Mouse (Mus musculus) left cerebral cortex, postnatal 10 days (tissue): ENCODE results near the gene Wdr81. TPM values are rescaled to one million over a fixed set of nuclear protein-coding genes. Genes with fewer than 3 reads are reported as not detected.

Source experiments
- DNase-seq, 2 experiments: peaks; one replicate each; pipeline ENCODE4 v3.0.0; 2021 to 2022; ENCODE audit warnings: low spot score in 2 of 2, mixed read lengths in 1 of 2; ENCODE audit errors: extremely low spot score in 1 of 2
- intact Hi-C: fragments of 180-260 bp; cut with DNase I; formaldehyde crosslinking; loops from one replicate; pipeline ENCODE4 v1.15.1; 2025
- total RNA-seq, 2 experiments: library from RNA; stranded (reverse); gene quantifications; 2 replicates each; pipeline ENCODE4 v1.2.3; 2021

Wdr81 gene
- total RNA-seq: 10 to 100 TPM; 17.3 to 18.1 TPM

DNA sequence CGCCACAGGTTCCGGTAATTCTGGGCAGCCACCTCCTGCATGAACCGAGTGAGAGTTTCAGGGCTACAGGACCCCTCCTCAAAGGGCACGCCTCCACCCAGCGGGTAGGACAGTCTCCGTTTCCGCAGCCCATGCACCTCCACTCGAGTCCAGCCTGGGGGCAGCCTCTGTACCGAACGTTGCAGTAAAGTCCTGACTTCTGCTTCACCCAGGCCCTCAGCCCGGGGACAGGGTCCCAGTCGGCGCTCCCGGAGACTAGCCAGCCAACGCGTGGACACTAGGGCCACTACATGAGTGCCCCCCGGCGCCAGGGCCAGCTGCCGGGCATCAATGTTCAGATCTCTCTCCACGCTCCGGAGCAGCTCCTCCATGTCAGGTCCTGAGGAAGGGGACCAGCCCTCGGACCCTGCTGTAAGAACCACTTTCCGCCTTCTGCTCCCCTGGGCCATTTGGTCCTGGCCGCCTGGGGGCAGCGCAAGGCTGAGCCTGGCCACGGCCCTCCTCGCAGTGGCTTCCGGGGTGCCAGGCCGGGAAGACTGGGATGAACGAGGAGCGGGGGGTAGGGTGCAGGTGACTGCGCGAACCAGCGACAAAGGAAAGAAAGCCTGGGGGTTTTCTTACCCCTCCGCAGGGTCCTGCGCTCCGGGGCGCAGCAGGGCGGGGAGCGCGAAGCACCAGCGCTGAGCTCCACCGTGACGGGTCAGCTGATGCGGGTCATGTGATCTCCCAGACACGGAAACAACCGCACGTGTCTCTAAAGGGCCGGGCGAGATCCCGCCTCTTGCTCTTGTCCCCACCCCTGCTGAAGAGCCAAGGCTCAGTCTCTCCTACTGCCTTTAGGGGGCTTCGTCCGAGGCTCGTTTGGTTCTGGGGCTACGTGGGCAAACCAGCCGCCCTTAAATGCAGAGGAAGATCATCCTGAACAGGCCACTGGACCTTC lies at the start of gene Wdr81:
Wdr81 (minus strand) TSS at position 727 of the 940 bp plus-strand sequence.
- intact Hi-C loops: loop anchor here (5.0 to 10.0 kb wide), 2 partner anchors 52 to 269 kb away; no protein-coding TSS in a partner anchor
- peak; percentile 87 to 92 for DNase-seq

GRCm38 (mm10) chr11:75498126-75498525 lies 43.6 kb upstream of the Wdr81 start:
- intact Hi-C loops: no loop called here
- no peak for DNase-seq

- DNase-seq: no peak
- intact Hi-C loops: loop anchor here (2.0 kb wide), 1 partner anchor 14 kb away; no protein-coding TSS in a partner anchor
Observed at GRCm38 (mm10) chr11:75494296-75495049, 40.0 kb upstream of the Wdr81 start.

GRCm38 (mm10) chr11:75487496-75487895 lies 33.0 kb upstream of the Wdr81 start:
- no peak for DNase-seq
- intact Hi-C loops: no loop called here

GRCm38 (mm10) chr11:75486601-75487285 lies 32.2 kb upstream of the Wdr81 start, which contains the start of gene Prpf8:
Prpf8 (plus strand) TSS chr11:75486816.
- intact Hi-C loops: no loop called here
- DNase-seq: peak; percentile 96 to 98

- DNase-seq: no peak
- intact Hi-C loops: no loop called here
Observed at GRCm38 (mm10) chr11:75486192-75486591, 31.7 kb upstream of the Wdr81 start.

DNA sequence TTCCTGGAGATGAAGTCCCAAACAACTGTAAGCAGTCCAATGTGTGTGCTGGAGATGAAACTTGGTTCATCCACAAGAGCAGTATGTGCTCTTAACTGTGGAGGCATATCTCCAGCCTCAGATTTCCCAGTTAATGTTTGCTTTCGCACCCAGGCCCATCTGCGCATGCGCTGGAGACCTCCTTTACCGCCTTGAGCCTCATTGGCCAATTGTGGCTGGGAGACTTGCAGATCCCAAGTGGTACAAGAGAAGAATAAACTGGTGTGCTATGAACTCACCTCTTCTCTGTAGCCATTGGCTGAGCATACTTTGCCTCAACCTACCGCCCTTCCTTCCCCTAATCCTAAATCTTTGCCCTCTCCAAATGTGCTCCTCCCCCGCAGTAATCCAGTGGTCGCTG lies 18.9 kb upstream of the Wdr81 start:
- intact Hi-C loops: no loop called here
- no peak for DNase-seq

GRCm38 (mm10) chr11:75472469-75473081 lies 18.1 kb upstream of the Wdr81 start:
- intact Hi-C loops: no loop called here
- DNase-seq: no peak

DNA sequence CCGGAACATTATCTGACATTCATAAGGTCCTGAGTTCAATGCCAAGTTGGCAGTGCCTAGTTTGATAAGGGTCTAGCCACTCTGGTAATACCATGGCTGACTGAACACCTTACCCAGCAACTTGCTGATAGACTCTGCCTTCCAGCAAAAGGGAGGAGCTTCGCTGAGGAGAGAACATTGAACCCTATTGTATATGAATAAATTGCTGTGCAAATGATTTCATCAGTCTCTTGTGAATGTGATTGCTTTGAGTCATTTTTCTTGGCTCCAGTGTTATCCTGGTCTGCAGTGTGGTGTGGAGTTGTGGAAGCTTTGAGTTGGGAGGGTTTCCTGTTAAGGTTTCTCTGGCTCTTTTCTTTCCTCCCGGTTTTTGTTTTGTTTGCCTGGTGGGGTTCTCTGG lies 16.2 kb upstream of the Wdr81 start:
- intact Hi-C loops: no loop called here
- DNase-seq: no peak

- intact Hi-C loops: no loop called here
- DNase-seq: no peak
Observed at GRCm38 (mm10) chr11:75469261-75469660, 14.7 kb upstream of the Wdr81 start.

DNA sequence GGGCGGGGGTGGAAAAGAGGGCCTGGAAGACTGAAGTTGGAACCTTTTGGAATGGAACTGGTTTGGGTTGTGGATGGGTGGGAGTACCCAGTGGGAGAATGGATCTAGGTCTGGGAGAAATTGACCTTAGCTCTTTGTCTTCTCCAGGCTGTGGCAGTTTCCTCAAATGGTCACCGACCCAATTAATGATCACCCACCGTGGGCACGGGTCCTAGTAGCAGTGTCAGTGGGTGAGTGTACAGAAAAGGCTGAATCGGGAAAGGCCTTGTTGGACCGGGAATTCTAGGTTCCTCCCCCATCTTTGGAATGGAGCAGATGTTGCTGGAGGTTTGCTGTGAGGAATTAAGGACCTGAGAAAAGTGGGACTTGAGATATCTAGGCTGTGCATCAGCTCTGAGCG lies 13.9 kb upstream of the Wdr81 start:
- DNase-seq: no peak
- intact Hi-C loops: no loop called here

- intact Hi-C loops: no loop called here
- peak in 1 of 2 experiments; percentile 70 for DNase-seq
Observed at GRCm38 (mm10) chr11:75467512-75468215, 13.1 kb upstream of the Wdr81 start.

- DNase-seq: no peak
- intact Hi-C loops: no loop called here
Observed at GRCm38 (mm10) chr11:75466731-75467505, 12.4 kb upstream of the Wdr81 start.

DNA sequence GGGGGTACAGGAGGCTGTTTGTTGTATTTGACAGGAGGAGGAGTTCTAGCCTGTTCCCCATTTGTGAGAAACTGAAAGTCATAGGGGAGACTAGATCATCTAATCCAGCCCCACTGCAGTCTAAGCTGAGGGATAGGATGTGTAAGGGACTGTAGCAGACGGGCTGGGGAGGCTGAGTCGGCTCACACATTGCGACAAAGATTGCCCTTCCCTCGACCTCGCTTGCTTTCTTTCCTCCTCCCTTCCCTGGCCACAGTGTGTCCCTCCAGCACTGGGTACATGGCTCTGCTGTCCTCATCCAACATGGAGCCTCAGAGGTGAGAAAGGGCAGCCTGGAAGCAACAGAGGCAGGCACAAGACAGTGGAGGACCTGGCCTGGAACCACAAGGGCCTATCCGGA lies 10.5 kb upstream of the Wdr81 start:
- intact Hi-C loops: no loop called here
- DNase-seq: no peak

- no peak for DNase-seq
- intact Hi-C loops: no loop called here
Observed at GRCm38 (mm10) chr11:75464417-75464816, 9.9 kb upstream of the Wdr81 start.

GRCm38 (mm10) chr11:75463624-75464023 lies 9.1 kb upstream of the Wdr81 start:
- intact Hi-C loops: no loop called here
- DNase-seq: no peak

- intact Hi-C loops: no loop called here
- peak in 1 of 2 experiments; percentile 94 for DNase-seq
Observed at GRCm38 (mm10) chr11:75462865-75463336, 8.4 kb upstream of the Wdr81 start.
